Mouse (Mus musculus) Patski (cell line): Measurements from ENCODE around the gene Oaz3. TPM values are rescaled to one million over a fixed set of nuclear protein-coding genes. Genes with fewer than 3 reads are reported as not detected.
A peak's percentile ranks its signal among the peaks of the same experiment; 100 is the strongest.

Source experiments
- ATAC-seq: fragments of 100-300 bp; one replicate; pipeline ENCODE4 v1.8.0; 2021
- CTCF ChIA-PET: fragments of 350-600 bp; sonication (Branson Sonifier 250); formaldehyde crosslinking; loops from one replicate; lab custom pipeline; 2022; ENCODE audit warnings: inconsistent platforms; lab: Charles Lee
- POLR2A ChIA-PET: fragments of 350-600 bp; sonication (Branson Sonifier 250); formaldehyde crosslinking; loops from one replicate; lab custom pipeline; 2022; ENCODE audit warnings: antibody characterized with exemption, inconsistent platforms; lab: Charles Lee
- DNase-seq: peaks from one replicate; pipeline ENCODE4 v3.0.0-alpha.2; 2011; ENCODE audit warnings: low read depth, low spot score
- H3K27me3 ChIP-seq: fragments of 371-371 bp; one replicate; pipeline ENCODE4 v1.5.1; 2021
- CTCF ChIP-seq: fragments of 100-300 bp; IDR thresholded peaks from one replicate; pipeline ENCODE4 v1.5.1; 2021
- in situ Hi-C: fragments of 300-500 bp; cut with MboI; formaldehyde crosslinking; loops from 3 replicates; pipeline ENCODE4 v1.11.1; 2018; ENCODE audit warnings: low pct_unique_long_range_greater_than_20kb, mixed read lengths
- polyA plus RNA-seq: library from polyadenylated mRNA; unstranded; gene quantifications from one replicate; pipeline ENCODE4 v1.2.3, GENCODE M21; 2021

Oaz3 gene
- polyA plus RNA-seq, 1 experiment from 2014 or later = 1.1 TPM

DNA sequence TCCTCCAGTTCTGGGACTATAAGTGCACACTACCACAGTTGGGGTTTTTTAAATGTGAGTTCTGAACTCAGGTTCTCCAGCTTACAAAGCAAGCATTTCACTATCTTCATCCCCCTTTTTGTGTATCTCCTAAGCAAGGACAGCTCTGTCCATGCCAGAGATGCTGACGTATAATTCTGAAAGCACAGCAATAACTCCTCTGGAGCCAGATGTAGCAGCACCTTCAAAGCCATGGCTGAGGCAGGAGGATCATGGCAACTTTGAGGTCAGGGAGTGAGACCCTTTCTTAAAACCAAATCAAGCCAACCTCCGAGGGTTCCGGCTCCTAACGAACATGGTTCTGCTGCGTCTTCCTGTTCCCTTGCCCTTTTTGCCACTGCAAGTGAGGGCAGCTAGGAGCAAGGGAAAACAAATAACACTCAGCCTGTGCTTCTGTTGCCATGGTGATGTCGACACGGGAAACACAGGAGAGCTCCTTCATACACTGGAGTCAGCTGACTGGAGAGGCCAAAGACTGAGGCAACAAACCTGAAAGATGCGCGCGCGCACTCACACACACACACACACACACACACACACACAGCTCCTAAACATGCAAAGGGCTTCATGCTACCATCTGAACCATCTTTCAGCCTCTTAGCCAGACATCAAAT lies 20.3 kb upstream of the Oaz3 start:
- DNase-seq (no peak), ATAC-seq (no peak)
- TF ChIP-seq CTCF = no peak
- CTCF ChIA-PET = interaction anchor here (1.1 to 1.7 kb wide), 3 partner anchors 28 to 97 kb away, joined by 3 to 5 read pairs (median 4); no protein-coding TSS in a partner anchor
- in situ Hi-C loops = no loop called here
- no peaks in the 10 kb centered on the region for H3K27me3 ChIP-seq
- POLR2A ChIA-PET = no interaction called here

GRCm38 (mm10) chr3:94459834-94460233 lies 16.1 kb upstream of the Oaz3 start:
- DNase-seq = no peak
- H3K27me3 ChIP-seq = no peaks in the 10 kb centered on the region
- CTCF ChIA-PET = no interaction called here
- POLR2A ChIA-PET = no interaction called here
- no peak for TF ChIP-seq CTCF
- in situ Hi-C loops = loop anchor here (5.0 to 10.0 kb wide), 3 partner anchors 47 to 385 kb away; no protein-coding TSS in a partner anchor
- no peak for ATAC-seq

DNA sequence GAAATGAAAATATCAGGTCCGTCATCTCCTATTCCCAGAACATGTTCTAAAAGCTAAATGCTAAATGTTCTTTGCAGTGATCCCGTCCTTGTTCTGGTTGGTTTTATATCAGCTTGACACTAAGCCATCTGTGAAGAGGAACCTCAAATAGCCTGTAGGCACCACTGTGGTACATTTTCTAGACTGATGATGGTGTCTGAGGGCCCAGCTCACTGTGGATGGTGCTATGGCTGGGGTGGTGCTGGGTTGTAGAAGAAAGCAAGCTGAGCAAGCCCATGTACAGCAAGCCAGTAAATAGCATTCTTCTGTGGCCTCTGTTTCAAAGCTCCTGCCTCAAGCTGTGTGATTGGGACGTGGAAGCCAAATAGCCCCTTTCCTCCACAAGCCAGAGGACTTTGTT lies 13.3 kb upstream of the Oaz3 start:
- DNase-seq = no peak
- in situ Hi-C loops = loop anchor here (5.0 to 10.0 kb wide), 3 partner anchors 50 to 388 kb away; no protein-coding TSS in a partner anchor
- no peaks in the 10 kb centered on the region for H3K27me3 ChIP-seq
- TF ChIP-seq CTCF = no peak
- ChIA-PET CTCF (interaction anchor here (0.7 to 5.2 kb wide), 29 partner anchors 9 to 445 kb away, joined by 3 to 40 read pairs (median 3); partner anchors contain the start of gene Oaz3), POLR2A (interaction anchor here (0.8 to 1.3 kb wide), 4 partner anchors 9 to 145 kb away, joined by 3 to 4 read pairs (median 4); no protein-coding TSS in a partner anchor)
- no peak for ATAC-seq

- no peaks in the 10 kb centered on the region for H3K27me3 ChIP-seq
- ATAC-seq (peak; percentile 92), DNase-seq (peak; percentile 77)
- peak; percentile 98 for TF ChIP-seq CTCF
- CTCF ChIA-PET = interaction anchor here (0.7 to 5.2 kb wide), 31 partner anchors 8 to 446 kb away, joined by 3 to 40 read pairs (median 3); partner anchors contain the start of gene Oaz3
- in situ Hi-C loops = loop anchor here (5.0 to 10.0 kb wide), 3 partner anchors 51 to 388 kb away; no protein-coding TSS in a partner anchor
- POLR2A ChIA-PET = interaction anchor here (0.8 to 1.3 kb wide), 4 partner anchors 9 to 145 kb away, joined by 3 to 4 read pairs (median 4); no protein-coding TSS in a partner anchor
These were observed 12.8 kb upstream of the Oaz3 start for GRCm38 (mm10) chr3:94456529-94457000.

DNA sequence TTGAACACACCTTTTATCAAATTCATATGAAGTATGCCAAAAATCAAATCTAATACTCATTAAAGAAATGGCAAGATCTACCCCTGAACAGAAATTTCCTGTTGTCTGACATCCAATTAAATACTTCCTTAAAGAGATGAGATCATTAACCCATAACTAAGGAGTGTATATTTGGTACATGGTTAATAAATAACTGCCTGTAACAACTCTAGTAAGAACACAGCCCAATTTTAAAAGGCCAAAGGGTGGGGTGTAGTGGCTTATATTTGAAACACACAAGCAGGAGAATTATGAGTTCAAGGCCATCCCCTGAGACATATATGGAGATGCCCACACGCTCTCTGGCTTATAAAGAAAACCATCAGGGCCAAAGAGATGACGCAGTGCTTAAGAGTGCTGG lies 5.7 kb upstream of the Oaz3 start:
- POLR2A ChIA-PET = no interaction called here
- no peak for ATAC-seq
- in situ Hi-C loops = no loop called here
- DNase-seq = no peak
- H3K27me3 ChIP-seq = no peaks in the 10 kb centered on the region
- no peak for TF ChIP-seq CTCF
- CTCF ChIA-PET = interaction anchor here (0.8 to 2.7 kb wide), 5 partner anchors 13 to 153 kb away, joined by 3 to 13 read pairs (median 4); no protein-coding TSS in a partner anchor

DNA sequence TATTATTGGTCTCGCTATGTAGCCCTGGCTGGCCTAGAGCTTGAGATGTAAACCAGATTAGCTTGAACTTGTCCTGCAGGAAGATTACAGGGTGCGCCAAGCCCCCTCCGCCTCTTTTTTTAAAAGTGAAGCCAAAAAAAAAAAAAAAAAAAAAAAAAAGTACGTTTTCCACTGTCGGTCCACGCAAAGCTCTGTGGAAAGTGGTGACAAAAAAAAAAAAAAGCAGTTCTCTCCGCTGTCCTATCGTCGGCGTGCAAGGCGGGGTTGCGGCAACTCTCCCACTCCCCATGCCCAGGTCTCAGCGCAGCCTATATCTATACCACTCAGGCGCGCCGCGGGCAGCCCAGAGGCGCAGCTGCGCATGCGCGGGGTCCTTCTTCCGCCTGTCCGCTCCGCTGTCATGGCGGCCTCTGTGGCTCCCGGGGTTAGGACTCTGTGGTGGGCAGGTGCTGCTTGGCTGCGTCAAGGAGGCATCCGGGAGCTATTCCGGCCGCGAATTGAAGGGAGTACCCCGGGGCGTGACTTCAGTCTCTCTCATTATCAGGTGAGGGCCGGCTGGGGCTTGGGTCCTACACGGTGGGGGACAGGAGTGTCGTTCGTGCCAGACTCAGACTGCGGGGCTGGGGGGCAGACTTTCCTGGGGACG lies 641 bp downstream of the Oaz3 start, which contains the start of gene Mrpl9:
Gene Mrpl9, plus strand, starts transcription at position 368 of the 646 bp plus-strand sequence.
- H3K27me3 ChIP-seq = peaks cover 16% of the 10 kb centered on the region
- ATAC-seq = peak; percentile 92
- DNase-seq = peak; percentile 79
- POLR2A ChIA-PET = interaction anchor here (0.5 to 2.0 kb wide), 12 partner anchors 15 to 216 kb away, joined by 3 to 9 read pairs (median 3); no protein-coding TSS in a partner anchor
- CTCF ChIA-PET = interaction anchor here (0.7 to 2.4 kb wide), 3 partner anchors 14 to 118 kb away, joined by 4 to 9 read pairs (median 4); no protein-coding TSS in a partner anchor
- in situ Hi-C loops = loop anchor here (5.0 kb wide), 1 partner anchor 76 kb away; no protein-coding TSS in a partner anchor
- TF ChIP-seq CTCF = no peak

GRCm38 (mm10) chr3:94441182-94441581 lies 2.5 kb downstream of the Oaz3 start:
- CTCF ChIA-PET = interaction anchor here (0.8 to 2.2 kb wide), 9 partner anchors 12 to 93 kb away, joined by 3 to 9 read pairs (median 4); no protein-coding TSS in a partner anchor
- no peak for DNase-seq
- peak; percentile 66 for TF ChIP-seq CTCF

GRCm38 (mm10) chr3:94436420-94436819 lies 7.3 kb downstream of the Oaz3 start:
- CTCF ChIA-PET = interaction anchor here (0.8 kb wide), 1 partner anchor 15 kb away, joined by 3 read pairs; no protein-coding TSS in a partner anchor
- H3K27me3 ChIP-seq = peaks cover 14% of the 10 kb centered on the region
- in situ Hi-C loops = no loop called here
- ATAC-seq = no peak
- DNase-seq = no peak
- POLR2A ChIA-PET = no interaction called here
- TF ChIP-seq CTCF = no peak

More at GRCm38 (mm10) chr3:94441182-94441581, 2.5 kb downstream of the Oaz3 start:
- in situ Hi-C loops = loop anchor here (5.0 kb wide), 1 partner anchor 74 kb away; no protein-coding TSS in a partner anchor
- peaks cover 16% of the 10 kb centered on the region for H3K27me3 ChIP-seq
- POLR2A ChIA-PET = no interaction called here
- ATAC-seq = peak; percentile 38

- DNase-seq (no peak), ATAC-seq (no peak)
- in situ Hi-C loops = no loop called here
- ChIA-PET CTCF (interaction anchor here (0.9 to 1.7 kb wide), 6 partner anchors 8 to 67 kb away, joined by 3 to 5 read pairs (median 4); no protein-coding TSS in a partner anchor), POLR2A (interaction anchor here (1.2 kb wide), 1 partner anchor 12 kb away, joined by 3 read pairs; no protein-coding TSS in a partner anchor)
- H3K27me3 ChIP-seq = no peaks in the 10 kb centered on the region
- no peak for TF ChIP-seq CTCF
These were observed 9.4 kb downstream of the Oaz3 start for GRCm38 (mm10) chr3:94434305-94434704.

GRCm38 (mm10) chr3:94430980-94431379 lies 12.7 kb downstream of the Oaz3 start:
- ATAC-seq = no peak
- no peaks in the 10 kb centered on the region for H3K27me3 ChIP-seq
- ChIA-PET CTCF (interaction anchor here (0.9 kb wide), 1 partner anchor 32 kb away, joined by 3 read pairs; no protein-coding TSS in a partner anchor), POLR2A (no interaction called here)
- in situ Hi-C loops = no loop called here
- TF ChIP-seq CTCF = no peak
- DNase-seq = no peak
